Mouse (Mus musculus): ENCODE data around the gene Stat3. TPM values are rescaled to one million over a fixed set of nuclear protein-coding genes. Genes with fewer than 3 reads are reported as not detected.

Stat3 gene
- polyA plus RNA-seq, 1 experiment from 2014 or later = 82.9 TPM

- DNase-seq (ENCODE audit: low spot score) (peak; percentile 50), ATAC-seq (ENCODE audit: low read depth) (no peak)
- Histone ChIP-seq H3K36me3 (ENCODE audit: control insufficient read depth, insufficient read depth, low read length) (peaks cover 65% of the 10 kb centered on the region), H3K4me3 (ENCODE audit: low read depth, low read length) (no peak overlapping the region), H3K4me1 (ENCODE audit: control insufficient read depth, insufficient read depth, low read length) (no peaks in the 10 kb centered on the region), H3K9me3 (ENCODE audit: control insufficient read depth, low read length) (peaks cover 4% of the 10 kb centered on the region; the same call in 1 of the 2 replicates), H3K27ac (replicated peaks; ENCODE audit: low read depth, low read length) (no peak overlapping the region), H3K9ac (ENCODE audit: low read depth, low read length) (no peak overlapping the region), H3K27me3 (replicated peaks; ENCODE audit: control insufficient read depth, insufficient read depth, low read length) (no peaks in the 10 kb centered on the region), H3K4me2 (ENCODE audit: low read depth, low read length) (no peak overlapping the region)
- WGBS = 74% methylated on average over 7 of the region's 7 CpGs
These were observed 41.8 kb downstream of the Stat3 start for GRCm38 (mm10) chr11:100897294-100898231.

- Histone ChIP-seq H3K27ac (replicated peaks; ENCODE audit: low read depth, low read length) (no peak overlapping the region), H3K9ac (ENCODE audit: low read depth, low read length) (no peak overlapping the region), H3K9me3 (ENCODE audit: control insufficient read depth, low read length) (no peaks in the 10 kb centered on the region), H3K27me3 (replicated peaks; ENCODE audit: control insufficient read depth, insufficient read depth, low read length) (no peaks in the 10 kb centered on the region), H3K4me3 (ENCODE audit: low read depth, low read length) (no peak overlapping the region), H3K4me2 (ENCODE audit: low read depth, low read length) (no peak overlapping the region), H3K36me3 (ENCODE audit: control insufficient read depth, insufficient read depth, low read length) (peaks cover 59% of the 10 kb centered on the region), H3K4me1 (ENCODE audit: control insufficient read depth, insufficient read depth, low read length) (no peaks in the 10 kb centered on the region)
- no peak for DNase-seq (ENCODE audit: low spot score)
- 71% methylated on average over 10 of the region's 10 CpGs for WGBS
- no peak for ATAC-seq (ENCODE audit: low read depth)
These were observed 43.3 kb downstream of the Stat3 start for GRCm38 (mm10) chr11:100896078-100896477.

GRCm38 (mm10) chr11:100894146-100894918 is 45.0 kb downstream of the Stat3 start:
- H3K27me3 ChIP-seq (replicated peaks; ENCODE audit: control insufficient read depth, insufficient read depth, low read length) = no peaks in the 10 kb centered on the region
- H3K4me3 ChIP-seq (ENCODE audit: low read depth, low read length) = no peak overlapping the region
- no peaks in the 10 kb centered on the region for H3K4me1 ChIP-seq (ENCODE audit: control insufficient read depth, insufficient read depth, low read length)
- DNase-seq (ENCODE audit: low spot score) (peak; percentile 25), ATAC-seq (ENCODE audit: low read depth) (peak; percentile 38; the same call in 1 of the 2 replicates)
- H3K9me3 ChIP-seq (ENCODE audit: control insufficient read depth, low read length) = no peaks in the 10 kb centered on the region
- H3K27ac ChIP-seq (replicated peaks; ENCODE audit: low read depth, low read length) = no peak overlapping the region
- no peak overlapping the region for H3K9ac ChIP-seq (ENCODE audit: low read depth, low read length)
- no peak overlapping the region for H3K4me2 ChIP-seq (ENCODE audit: low read depth, low read length)
- 70% methylated on average over 9 of the region's 9 CpGs for WGBS
- H3K36me3 ChIP-seq (ENCODE audit: control insufficient read depth, insufficient read depth, low read length) = peaks cover 62% of the 10 kb centered on the region

GRCm38 (mm10) chr11:100893482-100893881 is 45.9 kb downstream of the Stat3 start:
- peak; percentile 92 for DNase-seq (ENCODE audit: low spot score)
- Histone ChIP-seq H3K9ac (ENCODE audit: low read depth, low read length) (no peak overlapping the region), H3K4me2 (ENCODE audit: low read depth, low read length) (no peak overlapping the region), H3K27ac (replicated peaks; ENCODE audit: low read depth, low read length) (no peak overlapping the region), H3K4me1 (ENCODE audit: control insufficient read depth, insufficient read depth, low read length) (no peaks in the 10 kb centered on the region), H3K9me3 (ENCODE audit: control insufficient read depth, low read length) (no peaks in the 10 kb centered on the region), H3K27me3 (replicated peaks; ENCODE audit: control insufficient read depth, insufficient read depth, low read length) (no peaks in the 10 kb centered on the region), H3K36me3 (ENCODE audit: control insufficient read depth, insufficient read depth, low read length) (peaks cover 62% of the 10 kb centered on the region), H3K4me3 (ENCODE audit: low read depth, low read length) (no peak overlapping the region)
- 22% methylated on average over 7 of the region's 9 CpGs for WGBS
- ATAC-seq (ENCODE audit: low read depth) = peak; percentile 42; the same call in 1 of the 2 replicates

- no peaks in the 10 kb centered on the region for H3K27me3 ChIP-seq (replicated peaks; ENCODE audit: control insufficient read depth, insufficient read depth, low read length)
- H3K27ac ChIP-seq (replicated peaks; ENCODE audit: low read depth, low read length) = no peak overlapping the region
- ATAC-seq (ENCODE audit: low read depth) (no peak), DNase-seq (ENCODE audit: low spot score) (no peak)
- peaks cover 62% of the 10 kb centered on the region for H3K36me3 ChIP-seq (ENCODE audit: control insufficient read depth, insufficient read depth, low read length)
- 92% methylated on average over 5 of the region's 5 CpGs for WGBS
- H3K4me3 ChIP-seq (ENCODE audit: low read depth, low read length) = no peak overlapping the region
- no peaks in the 10 kb centered on the region for H3K4me1 ChIP-seq (ENCODE audit: control insufficient read depth, insufficient read depth, low read length)
- no peak overlapping the region for H3K9ac ChIP-seq (ENCODE audit: low read depth, low read length)
- H3K9me3 ChIP-seq (ENCODE audit: control insufficient read depth, low read length) = no peaks in the 10 kb centered on the region
- H3K4me2 ChIP-seq (ENCODE audit: low read depth, low read length) = no peak overlapping the region
These were observed 46.9 kb downstream of the Stat3 start for GRCm38 (mm10) chr11:100892435-100892834.

GRCm38 (mm10) chr11:100891256-100892123 is 47.9 kb downstream of the Stat3 start:
- no peak for ATAC-seq (ENCODE audit: low read depth)
- H3K27ac ChIP-seq (replicated peaks; ENCODE audit: low read depth, low read length) = no peak overlapping the region
- no peaks in the 10 kb centered on the region for H3K4me1 ChIP-seq (ENCODE audit: control insufficient read depth, insufficient read depth, low read length)
- H3K9me3 ChIP-seq (ENCODE audit: control insufficient read depth, low read length) = no peaks in the 10 kb centered on the region
- DNase-seq (ENCODE audit: low spot score) = no peak
- H3K4me3 ChIP-seq (ENCODE audit: low read depth, low read length) = no peak overlapping the region
- no peak overlapping the region for H3K9ac ChIP-seq (ENCODE audit: low read depth, low read length)
- no peak overlapping the region for H3K4me2 ChIP-seq (ENCODE audit: low read depth, low read length)
- WGBS = 72% methylated on average over 15 of the region's 15 CpGs
- peaks cover 65% of the 10 kb centered on the region for H3K36me3 ChIP-seq (ENCODE audit: control insufficient read depth, insufficient read depth, low read length)
- H3K27me3 ChIP-seq (replicated peaks; ENCODE audit: control insufficient read depth, insufficient read depth, low read length) = no peaks in the 10 kb centered on the region

GRCm38 (mm10) chr11:100890481-100890880 is 48.9 kb downstream of the Stat3 start:
- H3K27ac ChIP-seq (replicated peaks; ENCODE audit: low read depth, low read length) = no peak overlapping the region
- H3K36me3 ChIP-seq (ENCODE audit: control insufficient read depth, insufficient read depth, low read length) = peaks cover 69% of the 10 kb centered on the region

GRCm38 (mm10) chr11:100888348-100888820 is 51.0 kb downstream of the Stat3 start:
- Histone ChIP-seq H3K9me3 (ENCODE audit: control insufficient read depth, low read length) (no peaks in the 10 kb centered on the region), H3K4me2 (ENCODE audit: low read depth, low read length) (no peak overlapping the region), H3K27ac (replicated peaks; ENCODE audit: low read depth, low read length) (no peak overlapping the region), H3K36me3 (ENCODE audit: control insufficient read depth, insufficient read depth, low read length) (peaks cover 64% of the 10 kb centered on the region), H3K9ac (ENCODE audit: low read depth, low read length) (no peak overlapping the region), H3K27me3 (replicated peaks; ENCODE audit: control insufficient read depth, insufficient read depth, low read length) (no peaks in the 10 kb centered on the region), H3K4me1 (ENCODE audit: control insufficient read depth, insufficient read depth, low read length) (no peaks in the 10 kb centered on the region), H3K4me3 (ENCODE audit: low read depth, low read length) (no peak overlapping the region)
- ATAC-seq (ENCODE audit: low read depth) (no peak), DNase-seq (ENCODE audit: low spot score) (no peak)
- WGBS = 71% methylated on average over 10 of the region's 10 CpGs

More at GRCm38 (mm10) chr11:100890481-100890880, 48.9 kb downstream of the Stat3 start:
- ATAC-seq (ENCODE audit: low read depth) (no peak), DNase-seq (ENCODE audit: low spot score) (peak; percentile 17)
- Histone ChIP-seq H3K9ac (ENCODE audit: low read depth, low read length) (no peak overlapping the region), H3K27me3 (replicated peaks; ENCODE audit: control insufficient read depth, insufficient read depth, low read length) (no peaks in the 10 kb centered on the region), H3K4me1 (ENCODE audit: control insufficient read depth, insufficient read depth, low read length) (no peaks in the 10 kb centered on the region), H3K4me3 (ENCODE audit: low read depth, low read length) (no peak overlapping the region), H3K4me2 (ENCODE audit: low read depth, low read length) (no peak overlapping the region), H3K9me3 (ENCODE audit: control insufficient read depth, low read length) (no peaks in the 10 kb centered on the region)
- WGBS = 73% methylated on average over 6 of the region's 6 CpGs
